Mouse (Mus musculus) intestine, postnatal 0 days (tissue): ENCODE measurements around the gene Trim71. TPM values are rescaled to one million over a fixed set of nuclear protein-coding genes. Genes with fewer than 3 reads are reported as not detected.

Experiments
- ATAC-seq: fragments of 200-750 bp; cut with Nextera tagmentation; 2 replicates; pipeline ENCODE4 v1.8.0; 2017; ENCODE audit warnings: mild to moderate bottlenecking, moderate TSS enrichment, moderate library complexity
- H3K27ac ChIP-seq: fragments of 300-500 bp; sonication (generic); 2 replicates; pipeline ENCODE4 v1.5.1; 2014; ENCODE audit warnings: mild to moderate bottlenecking, low read depth, low read length, moderate library complexity
- H3K27me3 ChIP-seq: fragments of 300-500 bp; sonication (generic); replicated peaks from 2 replicates; pipeline ENCODE4 v1.6.1; 2014; ENCODE audit warnings: low read length, mixed read lengths; ENCODE audit not compliant: control insufficient read depth, insufficient read depth
- H3K36me3 ChIP-seq: fragments of 300-500 bp; sonication (generic); 2 replicates; pipeline ENCODE4 v1.6.1; 2014; ENCODE audit warnings: mild to moderate bottlenecking, moderate library complexity; ENCODE audit not compliant: control insufficient read depth, insufficient read depth
- H3K4me1 ChIP-seq: fragments of 300-500 bp; sonication (generic); replicated peaks from 2 replicates; pipeline ENCODE4 v1.6.1; 2014; ENCODE audit warnings: antibody characterized with exemption, low read length, mixed read lengths; ENCODE audit not compliant: control insufficient read depth, insufficient read depth
- H3K4me2 ChIP-seq: fragments of 300-500 bp; sonication (generic); replicated peaks from 2 replicates; pipeline ENCODE4 v1.6.1; 2014; ENCODE audit warnings: low read depth, mild to moderate bottlenecking, moderate library complexity
- H3K4me3 ChIP-seq: fragments of 300-500 bp; sonication (generic); 2 replicates; pipeline ENCODE4 v1.5.1; 2014; ENCODE audit warnings: low read depth, low read length
- H3K9ac ChIP-seq: fragments of 300-500 bp; sonication (generic); 2 replicates; pipeline ENCODE4 v1.6.1; 2014; ENCODE audit warnings: mild to moderate bottlenecking, low read depth, low read length
- H3K9me3 ChIP-seq: fragments of 300-500 bp; sonication (generic); 2 replicates; pipeline ENCODE4 v1.6.1; 2016; ENCODE audit warnings: mixed run types; ENCODE audit not compliant: control insufficient read depth
- CTCF ChIP-seq: sonication (generic); IDR thresholded peaks from 2 replicates; pipeline ENCODE4 v1.5.1; 2016; ENCODE audit warnings: low read depth, mild to moderate bottlenecking, control low read depth, antibody characterized with exemption, moderate library complexity
- WGBS: fragments of 180-500 bp; shearing (Covaris S2); extraction: QIAGEN DNeasy Blood & Tissue Kit; methylation state at CpG from one replicate; pipeline ENCODE4 v1.1.7; 2014; 5-methylcytosine and 5-hydroxymethylcytosine counted together
- polyA plus RNA-seq: library from polyadenylated mRNA; unstranded; fragments of >200 nt; fragmentation: Nextera tagmentation; extraction: Ambion mirVana; gene quantifications from 2 replicates; pipeline ENCODE4 v1.2.1, GENCODE M21; 2015

Trim71 gene
- polyA plus RNA-seq, 1 experiment from 2014 or later: 1.5 TPM

GRCm38 (mm10) chr9:114568682-114569474 lies 4.7 kb upstream of the Trim71 start:
- no peaks in the 10 kb centered on the region for H3K36me3 ChIP-seq
- no peak overlapping the region for H3K27ac ChIP-seq
- H3K9ac ChIP-seq: no peak overlapping the region
- no peak overlapping the region for H3K4me3 ChIP-seq
- H3K27me3 ChIP-seq: 0 out of 2 replicates have a peak, but pooled peaks cover 5% of the 10 kb centered on the region
- no peaks in the 10 kb centered on the region for H3K4me1 ChIP-seq
- no peak for ATAC-seq
- 89% methylated on average over 5 of the region's 5 CpGs for WGBS
- H3K4me2 ChIP-seq: no peak overlapping the region
- no peak for TF ChIP-seq CTCF
- H3K9me3 ChIP-seq: no peaks in the 10 kb centered on the region

GRCm38 (mm10) chr9:114564667-114565066 lies 498 bp upstream of the Trim71 start:
- H3K4me3 ChIP-seq: peak overlapping the region; percentile 68
- WGBS: 2% methylated on average over 10 of the region's 10 CpGs
- no peaks in the 10 kb centered on the region for H3K9me3 ChIP-seq
- H3K36me3 ChIP-seq: no peaks in the 10 kb centered on the region
- no peaks in the 10 kb centered on the region for H3K4me1 ChIP-seq
- no peak for ATAC-seq
- H3K27ac ChIP-seq: peak overlapping the region; percentile 91
- TF ChIP-seq CTCF: no peak
- H3K9ac ChIP-seq: peak overlapping the region; percentile 68
- H3K4me2 ChIP-seq: peak overlapping the region; percentile 92
- H3K27me3 ChIP-seq: peaks cover 21% of the 10 kb centered on the region

- WGBS: under 1% methylated on average over 106 of the region's 122 CpGs
Measured at GRCm38 (mm10) chr9:114562919-114563751, 1.0 kb downstream of the Trim71 start.

GRCm38 (mm10) chr9:114562031-114562918 lies 1.9 kb downstream of the Trim71 start:
- WGBS: under 1% methylated on average over 95 of the region's 101 CpGs
- peaks cover 21% of the 10 kb centered on the region for H3K27me3 ChIP-seq

More at GRCm38 (mm10) chr9:114562919-114563751, 1.0 kb downstream of the Trim71 start:
- peaks cover 21% of the 10 kb centered on the region for H3K27me3 ChIP-seq
- no peak for TF ChIP-seq CTCF
- H3K4me3 ChIP-seq: peak overlapping the region; percentile 68
- H3K9ac ChIP-seq: peak overlapping the region; percentile 68
- H3K4me2 ChIP-seq: peak overlapping the region; percentile 92
- H3K4me1 ChIP-seq: no peaks in the 10 kb centered on the region
- peak overlapping the region; percentile 91 for H3K27ac ChIP-seq
- H3K9me3 ChIP-seq: no peaks in the 10 kb centered on the region
- H3K36me3 ChIP-seq: no peaks in the 10 kb centered on the region
- ATAC-seq: peak; percentile 37

GRCm38 (mm10) chr9:114561671-114561971 lies 2.5 kb downstream of the Trim71 start:
- no peaks in the 10 kb centered on the region for H3K9me3 ChIP-seq
- peaks cover 21% of the 10 kb centered on the region for H3K27me3 ChIP-seq
- no peaks in the 10 kb centered on the region for H3K36me3 ChIP-seq
- H3K4me1 ChIP-seq: no peaks in the 10 kb centered on the region
- 2% methylated on average over 12 of the region's 12 CpGs for WGBS
- H3K4me2 ChIP-seq: peak overlapping the region; percentile 92
- peak overlapping the region; percentile 68 for H3K4me3 ChIP-seq
- TF ChIP-seq CTCF: peak; percentile 30
- no peak for ATAC-seq
- H3K27ac ChIP-seq: no peak overlapping the region
- H3K9ac ChIP-seq: 0 out of 2 replicates have a peak overlapping the region, but pooled peaks have one; percentile 31

More at GRCm38 (mm10) chr9:114562031-114562918, 1.9 kb downstream of the Trim71 start:
- H3K9ac ChIP-seq: peak overlapping the region; percentile 68
- TF ChIP-seq CTCF: no peak
- H3K4me3 ChIP-seq: peak overlapping the region; percentile 68
- H3K9me3 ChIP-seq: no peaks in the 10 kb centered on the region
- H3K36me3 ChIP-seq: no peaks in the 10 kb centered on the region
- peak overlapping the region; percentile 92 for H3K4me2 ChIP-seq
- peak overlapping the region; percentile 91 for H3K27ac ChIP-seq
- ATAC-seq: peak; percentile 23
- no peaks in the 10 kb centered on the region for H3K4me1 ChIP-seq
